Mouse (Mus musculus) lung, postnatal 36 days (tissue): ENCODE results near the gene Slc25a4.
"Not testable (repeated sequence)": the region's sequence is repeated elsewhere in the genome, so short reads cannot be mapped to it uniquely, and the experiment has no call there.

Source experiments
- DNase-seq: peaks from one replicate; pipeline ENCODE4 v3.0.0; 2022; ENCODE audit warnings: mixed read lengths

Slc25a4 gene

DNA sequence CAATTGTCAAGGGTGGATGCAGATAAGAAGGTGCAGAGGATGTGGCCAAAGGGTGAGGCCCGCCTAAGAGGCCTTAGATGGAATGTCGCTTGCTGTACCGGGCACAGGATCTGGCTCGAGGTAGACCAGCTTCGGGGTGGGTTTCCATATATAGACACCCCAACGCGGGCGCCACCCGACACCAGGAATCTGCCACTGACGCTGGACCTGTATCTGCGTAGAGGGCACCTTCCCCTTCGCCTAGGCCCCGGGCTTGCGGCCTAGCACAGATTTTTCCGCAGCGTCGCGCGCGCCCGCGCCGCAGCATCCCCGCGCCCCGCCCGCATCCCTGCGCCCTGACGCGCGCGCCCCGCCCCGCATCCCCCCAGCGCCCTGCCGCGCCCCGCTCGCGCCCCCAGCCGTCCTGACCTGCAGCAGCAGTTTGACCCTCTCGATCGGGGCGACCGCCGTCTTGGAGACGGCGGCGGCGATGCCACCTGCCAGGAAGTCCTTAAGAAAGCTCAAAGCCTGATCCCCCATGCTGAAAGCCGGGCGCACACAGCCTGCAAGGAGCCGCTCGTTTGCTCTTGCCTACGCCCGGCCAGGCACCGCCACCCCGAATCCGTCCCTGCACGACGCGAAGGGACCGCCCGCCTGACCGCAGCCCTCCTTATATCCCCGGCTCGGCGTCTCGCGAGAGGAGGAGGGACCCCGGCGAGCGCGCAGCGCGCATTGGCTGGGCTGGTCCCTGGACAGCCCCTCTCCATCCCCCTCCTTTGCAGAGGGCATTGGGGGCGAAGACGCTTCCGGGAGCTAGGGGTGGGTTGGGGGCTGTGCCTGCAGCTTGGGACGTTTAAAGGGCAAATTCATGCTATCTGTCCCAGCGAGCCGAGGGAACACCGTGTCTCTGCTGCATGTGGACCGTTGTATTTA is at the start of gene Slc25a4:
Gene Slc25a4, minus strand, starts transcription at position 881 of the 912 bp plus-strand sequence.
- peak; percentile 96 for DNase-seq

- DNase-seq, result no peak
Observed at GRCm38 (mm10) chr8:46257921-46258682, 47.0 kb upstream of the Slc25a4 start.

GRCm38 (mm10) chr8:46252456-46252855 is 41.4 kb upstream of the Slc25a4 start:
- no peak for DNase-seq

DNA sequence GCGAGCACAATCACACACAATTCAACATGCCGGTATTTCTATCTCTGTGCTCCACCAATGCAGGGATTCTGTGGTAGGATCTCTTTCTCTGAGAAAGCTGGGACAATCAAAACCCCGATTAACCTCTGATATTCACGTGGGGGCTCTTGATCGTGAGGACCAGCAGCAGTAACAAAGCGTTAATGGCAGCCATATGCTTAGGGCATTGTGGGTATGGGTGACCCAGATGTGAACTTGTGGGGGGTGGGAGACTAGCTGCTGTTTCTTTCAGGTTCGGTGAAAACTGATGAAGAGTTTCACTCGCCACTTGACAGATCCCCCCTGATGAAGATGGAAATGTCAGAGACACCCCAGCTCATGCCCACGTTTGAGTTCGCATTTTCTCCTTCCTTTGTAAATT is 40.5 kb upstream of the Slc25a4 start:
- DNase-seq, result no peak

GRCm38 (mm10) chr8:46246346-46246745 is 35.3 kb upstream of the Slc25a4 start:
- DNase-seq, result no peak

DNA sequence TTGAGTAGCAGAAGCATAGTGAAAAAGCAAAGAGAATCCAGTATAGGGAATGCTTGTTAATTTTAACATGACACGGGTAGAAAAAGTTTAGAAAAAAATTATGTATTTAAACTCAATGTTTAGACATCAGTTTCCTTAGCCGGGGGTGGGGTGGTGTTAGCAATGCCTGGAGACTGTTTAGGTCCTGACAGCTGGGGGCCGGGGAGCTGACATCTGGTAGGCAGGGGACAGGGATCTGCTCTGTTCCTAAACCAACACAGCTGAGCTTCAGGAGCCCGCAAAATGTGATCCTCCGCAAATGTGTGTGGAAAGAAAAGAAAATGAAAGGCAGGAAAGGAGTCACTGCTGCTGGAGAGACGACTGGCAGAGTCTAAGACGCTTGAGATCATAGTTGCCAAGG is 31.9 kb upstream of the Slc25a4 start:
- no peak for DNase-seq

DNA sequence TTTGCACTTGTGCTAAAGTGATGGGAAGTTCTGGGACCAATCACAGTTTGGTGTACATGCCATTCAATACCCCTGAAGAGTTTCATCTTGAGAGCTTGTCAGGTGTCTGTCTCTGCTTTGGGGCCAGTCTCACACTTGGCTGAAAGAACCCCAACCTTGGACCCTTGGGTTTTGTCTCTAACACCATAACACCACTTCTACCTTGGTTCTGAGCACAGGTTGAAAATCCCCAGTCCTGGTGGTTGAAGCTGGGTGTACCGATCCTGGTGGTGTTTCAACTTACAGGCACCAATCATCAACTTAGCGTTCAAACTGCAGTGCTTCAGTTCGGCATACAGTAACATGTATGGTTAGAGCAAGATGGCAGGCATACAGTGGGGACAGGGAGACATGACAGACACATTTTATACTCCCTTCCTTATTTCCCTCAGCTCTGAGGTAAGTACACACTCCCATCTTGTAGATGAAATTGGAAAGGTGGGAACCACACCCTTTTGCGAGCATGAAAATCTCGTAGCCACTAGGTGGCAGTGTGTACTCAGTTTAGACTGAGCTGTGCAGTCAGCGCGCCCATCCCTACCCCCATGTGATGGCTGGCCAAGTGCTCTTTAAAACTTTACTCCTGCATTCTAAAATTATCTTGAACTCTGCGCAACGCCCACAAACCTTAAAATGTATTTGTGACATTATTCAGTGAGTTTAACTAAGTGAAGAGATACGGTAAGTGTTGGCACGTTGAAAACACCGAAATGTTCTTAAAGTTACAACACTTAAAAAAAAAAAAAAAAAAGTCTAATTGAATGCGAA is 30.7 kb upstream of the Slc25a4 start:
- DNase-seq, result peak; percentile 89

DNA sequence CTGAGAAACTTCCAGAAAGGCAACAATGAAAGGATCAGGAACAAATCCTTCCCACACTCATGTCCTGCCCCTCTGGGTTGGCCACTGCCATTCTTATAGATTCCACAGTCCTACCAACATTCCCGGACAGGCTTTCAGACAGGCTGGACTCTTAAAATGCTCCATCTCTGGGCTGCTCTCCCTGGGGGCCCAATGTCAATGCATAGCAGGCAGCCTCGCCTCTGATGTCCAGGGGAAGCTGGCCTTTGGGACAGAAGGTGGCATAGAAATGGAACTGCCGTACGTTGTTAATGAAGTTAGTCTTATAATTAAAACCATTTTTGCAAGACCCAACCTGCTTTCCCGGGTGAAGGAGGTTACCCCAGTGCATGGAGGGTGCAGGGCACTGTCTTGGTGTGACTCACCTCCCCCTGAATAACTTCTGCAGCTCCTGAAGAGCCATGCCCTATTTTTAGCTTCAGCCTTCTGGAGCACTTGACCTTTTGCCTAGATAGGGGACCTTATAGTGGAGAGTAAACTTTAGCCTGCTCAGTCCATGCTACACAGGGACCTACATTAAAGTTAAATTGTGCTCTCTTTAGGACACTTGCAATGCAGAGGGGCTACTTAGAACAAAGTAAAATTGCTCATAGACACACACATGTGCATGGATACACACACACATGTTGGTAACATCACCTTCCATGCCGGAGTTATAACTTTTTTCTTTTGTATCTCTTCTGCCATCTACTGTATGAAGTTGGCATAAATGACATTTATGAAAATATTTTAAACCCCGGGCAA is 25.5 kb upstream of the Slc25a4 start:
- DNase-seq, result peak; percentile 10

DNA sequence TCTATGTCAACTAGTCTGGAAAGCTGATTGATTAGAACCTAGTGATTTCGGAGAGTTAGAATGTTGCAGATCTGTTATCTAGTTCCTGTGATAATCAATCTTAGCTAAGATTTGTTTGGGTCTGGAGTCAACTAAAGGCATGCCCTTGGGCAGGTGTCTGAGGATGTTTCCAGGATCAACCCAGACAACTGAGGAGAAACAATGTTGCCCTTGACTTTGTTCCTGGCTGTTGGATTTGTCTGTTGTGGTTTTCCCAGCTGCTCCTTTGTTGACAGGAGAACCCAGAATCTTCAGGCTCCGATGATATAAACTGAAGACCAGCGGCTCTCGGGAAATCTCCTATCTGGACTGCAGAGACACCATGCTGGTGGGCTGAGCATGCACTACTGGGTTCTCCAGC is 23.7 kb upstream of the Slc25a4 start:
- DNase-seq, result no peak

DNA sequence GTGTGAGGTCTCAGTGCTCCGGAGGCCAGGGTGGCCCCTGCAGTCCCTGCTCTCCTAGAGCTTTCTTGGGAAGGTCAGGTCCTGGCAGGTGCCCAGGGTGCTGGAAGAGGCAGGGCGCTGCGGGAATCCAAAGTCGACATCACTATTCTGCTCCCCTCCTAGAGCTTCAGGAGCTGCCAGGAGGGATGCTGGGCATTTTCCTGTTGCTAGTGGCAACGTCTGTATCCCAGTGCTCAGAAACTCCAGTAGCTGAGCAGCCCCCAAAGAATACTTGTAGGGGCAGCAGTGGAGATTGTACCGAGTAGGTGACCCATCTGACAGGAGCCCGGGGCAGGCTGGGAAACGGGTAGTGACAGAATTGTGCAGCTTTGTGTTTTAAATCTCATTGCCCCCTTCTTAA is 21.7 kb upstream of the Slc25a4 start:
- DNase-seq, result no peak

DNA sequence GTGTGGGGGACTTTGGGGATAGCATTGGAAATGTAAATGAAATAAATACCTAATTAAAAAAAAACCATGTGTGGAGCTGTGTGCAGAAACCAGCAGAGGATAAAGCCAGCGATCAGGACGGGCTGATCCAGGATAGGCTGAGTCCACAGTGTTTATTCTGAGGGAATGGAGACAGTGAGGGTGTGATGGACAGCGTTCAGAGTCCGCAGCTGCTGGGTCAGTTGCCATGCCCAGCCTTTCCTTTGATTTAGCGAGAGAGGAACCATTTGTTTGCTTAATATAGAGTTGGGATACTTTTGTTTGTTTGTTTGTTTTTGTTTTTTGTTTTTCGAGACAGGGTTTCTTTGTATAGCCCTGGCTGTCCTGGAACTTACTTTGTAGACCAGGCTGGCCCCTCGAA is 20.9 kb upstream of the Slc25a4 start:
- not testable (repeated sequence) for DNase-seq

DNA sequence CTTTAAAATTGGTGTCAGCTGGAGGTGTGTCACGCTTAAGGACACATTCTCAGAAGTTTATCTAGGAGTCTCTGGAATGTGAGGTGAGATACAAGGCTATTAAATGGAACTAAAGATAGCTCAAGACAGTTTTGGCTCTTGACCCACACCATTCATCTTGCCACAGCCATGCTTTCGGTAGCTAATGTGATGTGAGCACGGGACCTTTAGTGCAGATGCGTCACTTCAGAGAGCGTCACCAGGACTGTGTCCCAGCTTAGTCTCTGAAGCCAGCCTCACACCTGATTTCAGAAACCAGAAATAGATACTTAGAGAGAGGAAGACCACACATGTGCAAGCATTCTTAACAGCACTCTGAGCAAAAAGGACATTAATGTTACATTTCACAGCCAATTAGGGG is 15.5 kb upstream of the Slc25a4 start:
- no peak for DNase-seq

DNA sequence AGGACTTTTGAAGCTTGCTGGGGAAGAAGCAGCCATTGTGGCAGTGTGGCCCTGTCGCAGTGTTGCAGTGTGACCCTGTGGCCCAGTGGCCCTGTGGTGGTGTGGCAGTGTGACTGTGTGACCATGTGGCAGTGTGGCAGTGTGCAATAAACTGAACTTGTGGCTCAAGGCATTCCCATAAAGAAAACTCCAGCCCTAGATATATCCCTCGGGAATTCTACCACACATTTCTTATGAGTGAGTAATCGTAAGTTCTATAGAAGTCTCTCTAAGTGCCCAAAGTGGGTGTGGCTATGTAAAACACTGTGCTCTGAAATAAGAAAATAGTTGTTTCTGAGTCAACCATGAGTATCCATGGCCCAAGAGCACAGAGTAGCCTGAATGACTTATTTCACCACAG is 14.4 kb upstream of the Slc25a4 start:
- DNase-seq, result no peak

DNA sequence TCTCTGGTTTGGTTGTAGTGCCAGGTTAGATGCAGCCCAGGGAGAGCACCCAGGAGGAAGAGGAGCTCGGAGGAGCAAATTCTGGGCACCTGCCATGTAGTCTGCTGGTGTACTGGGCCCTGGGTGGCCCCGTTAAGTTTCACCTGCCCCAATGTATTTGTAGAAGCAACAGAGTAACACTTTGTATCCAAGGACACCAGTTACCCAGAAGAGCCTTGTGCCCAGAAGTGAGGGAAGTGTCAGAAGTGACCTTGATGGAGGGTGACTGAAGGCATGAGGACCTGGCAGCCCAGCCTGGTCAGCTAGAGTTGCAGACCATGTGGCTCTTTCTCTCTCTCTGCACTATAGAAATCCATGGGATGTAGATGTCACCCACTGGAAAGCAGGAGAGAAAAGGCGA is 9.5 kb upstream of the Slc25a4 start:
- no peak for DNase-seq

DNA sequence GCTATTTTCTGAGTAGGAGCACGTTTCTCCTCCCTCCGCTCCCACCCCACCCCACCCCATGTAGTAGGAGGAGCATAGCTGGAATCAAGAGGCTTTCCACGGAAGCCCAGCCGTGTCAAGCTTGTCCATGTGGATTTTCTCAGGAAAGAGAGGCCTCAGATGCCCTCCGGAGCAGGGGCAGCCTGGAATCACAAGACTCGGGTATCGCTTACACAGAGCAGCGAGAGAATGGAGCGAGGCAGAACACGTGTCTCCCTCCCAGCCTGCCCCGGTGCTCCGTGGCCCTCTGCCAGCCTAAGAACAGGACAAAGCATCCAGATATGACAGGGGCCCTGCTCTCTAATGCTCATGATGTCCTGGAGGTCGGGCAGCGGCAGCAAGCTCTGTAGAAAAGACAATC is 5.8 kb upstream of the Slc25a4 start:
- peak; percentile 48 for DNase-seq

DNA sequence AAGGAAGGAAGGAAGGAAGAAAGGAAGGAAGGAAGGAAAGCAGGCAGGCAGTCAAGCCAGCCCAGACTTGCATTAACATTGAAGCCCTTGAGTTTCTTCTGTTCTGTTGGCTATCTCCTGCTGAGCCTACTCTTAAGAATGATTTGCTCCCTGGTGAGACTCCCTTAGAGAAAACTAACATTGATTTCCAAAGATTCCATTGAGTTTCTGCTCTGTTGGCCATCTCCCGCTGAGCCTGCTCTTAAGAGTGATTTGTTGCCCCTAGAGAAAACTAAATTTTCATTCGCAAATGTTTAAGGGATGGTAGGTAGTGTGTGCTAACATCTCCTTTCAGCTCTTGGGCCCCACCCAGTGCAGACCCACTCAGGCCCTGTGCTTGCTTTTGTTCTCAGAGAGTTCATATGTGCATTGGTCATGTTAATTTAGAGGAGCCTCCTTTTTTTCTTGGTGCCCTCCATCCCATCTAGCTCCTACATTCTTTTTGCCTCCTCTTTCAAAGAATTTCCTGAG is 2.9 kb upstream of the Slc25a4 start:
- no peak for DNase-seq

DNA sequence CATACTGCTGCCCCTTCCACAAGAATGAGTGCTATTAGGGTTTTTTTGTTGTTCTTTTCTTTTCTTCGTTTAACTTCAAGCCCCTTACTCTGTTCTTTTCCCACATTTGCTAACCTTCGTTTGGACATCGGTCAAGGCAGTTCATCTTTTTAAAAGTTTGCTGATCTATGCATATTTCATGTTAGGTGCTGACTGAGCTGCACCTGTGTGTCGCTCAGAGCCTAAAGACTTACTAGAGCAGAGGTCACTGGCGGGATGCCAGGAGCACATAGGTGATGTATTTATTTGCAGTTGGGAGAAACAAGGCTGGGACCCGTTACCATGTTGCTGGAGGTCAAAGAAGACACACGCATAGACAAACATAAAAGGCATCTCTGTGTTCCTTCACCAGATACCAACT is 1.1 kb upstream of the Slc25a4 start:
- no peak for DNase-seq

GRCm38 (mm10) chr8:46211611-46212071 is 557 bp upstream of the Slc25a4 start:
- no peak for DNase-seq

DNA sequence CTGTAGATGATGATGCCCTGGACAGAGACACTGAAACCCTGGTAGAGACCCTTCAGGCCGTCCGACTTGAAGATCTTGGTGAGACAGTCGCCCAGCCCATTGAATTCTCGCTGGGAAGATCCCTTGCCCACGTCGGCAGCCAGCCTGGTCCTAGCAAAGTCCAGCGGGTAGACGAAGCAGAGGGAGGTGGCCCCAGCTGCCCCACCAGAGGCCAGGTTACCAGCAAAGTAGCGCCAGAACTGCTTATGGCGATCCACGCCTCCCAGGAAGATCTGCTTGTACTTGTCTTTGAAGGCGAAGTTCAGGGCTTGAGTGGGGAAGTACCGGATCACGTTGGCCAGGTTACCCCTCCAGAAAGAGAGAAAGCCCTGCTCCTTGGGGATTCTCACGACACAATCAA is 2.0 kb downstream of the Slc25a4 start:
- DNase-seq, result peak; percentile 10

GRCm38 (mm10) chr8:46208354-46208753 is 2.7 kb downstream of the Slc25a4 start:
- peak; percentile 6 for DNase-seq

- DNase-seq, result no peak
Observed at GRCm38 (mm10) chr8:46206107-46206506, 5.0 kb downstream of the Slc25a4 start.
